Mouse (Mus musculus): Measurements from ENCODE around the gene Snta1.

Gene Snta1

DNA sequence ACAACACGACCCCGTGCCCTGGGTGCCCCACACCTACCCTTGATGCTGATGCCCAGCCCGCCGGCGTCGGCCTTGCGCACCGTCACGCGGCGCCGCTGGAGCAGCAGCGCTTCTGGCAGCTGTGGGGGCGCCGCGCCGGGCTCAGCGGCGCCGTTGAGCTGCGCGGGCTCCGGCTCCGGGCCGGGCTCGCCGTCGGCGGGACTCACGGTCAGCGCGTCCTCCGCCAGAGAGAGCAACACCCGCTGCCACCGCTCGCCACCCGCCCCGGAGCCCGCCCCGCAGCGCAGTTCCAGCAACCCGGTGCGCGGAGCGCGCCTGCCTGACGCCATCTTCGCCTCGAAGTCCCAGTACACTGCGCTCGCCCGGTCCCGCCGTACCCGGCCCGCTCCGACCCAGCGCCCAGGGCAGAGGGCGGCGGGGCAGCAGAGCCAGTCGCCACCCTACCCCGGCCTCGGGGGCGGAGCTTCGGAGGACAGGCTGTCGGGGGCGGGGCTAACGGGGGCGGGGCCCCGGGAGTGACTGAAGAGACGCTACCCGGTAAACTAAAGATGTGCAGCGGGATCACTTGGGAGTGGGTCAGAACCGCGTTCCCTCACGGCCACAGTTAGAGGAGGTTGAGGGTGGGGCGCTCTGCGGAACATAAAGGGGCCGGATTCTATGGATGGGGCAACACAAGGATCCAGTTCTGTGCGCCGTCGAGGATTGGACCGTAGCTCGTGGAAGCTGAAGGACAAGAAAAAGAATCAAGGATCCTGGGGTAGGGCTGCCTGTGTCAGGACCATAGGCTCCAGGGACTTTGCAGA lies at the start of gene Snta1:
Snta1 (minus strand) TSS at position 457 of the 803 bp plus-strand sequence.
- in situ Hi-C loops (cut with MboI; ENCODE audit: low pct_unique_long_range_greater_than_20kb in 1 of 2, low sequenced_read_pairs in 2 of 2, unreplicated experiment in 1 of 2) = no loop called here

DNA sequence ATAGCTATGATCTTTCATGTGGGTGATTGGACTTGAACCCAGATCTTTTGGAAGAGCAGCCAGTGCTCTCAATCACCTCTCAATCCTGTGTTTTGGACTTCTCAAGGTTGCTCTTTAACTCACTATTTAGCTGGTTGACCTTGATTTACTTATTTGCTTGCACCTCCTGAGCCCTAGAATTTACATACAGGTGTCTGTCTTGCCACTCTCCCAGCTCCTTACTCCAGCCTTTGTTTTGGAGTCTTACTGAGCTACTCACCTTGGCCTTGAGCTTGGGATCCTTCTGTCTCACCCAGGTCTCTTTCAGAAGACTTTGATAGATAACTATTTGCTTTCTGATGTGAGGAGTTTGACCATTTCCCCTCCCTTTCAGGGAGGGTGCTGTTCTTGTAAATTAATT lies 48.7 kb upstream of the Snta1 start:
- in situ Hi-C loops (cut with MboI; ENCODE audit: low pct_unique_long_range_greater_than_20kb in 1 of 2, low sequenced_read_pairs in 2 of 2, unreplicated experiment in 1 of 2) = no loop called here

- in situ Hi-C loops (cut with MboI; ENCODE audit: low pct_unique_long_range_greater_than_20kb in 1 of 2, low sequenced_read_pairs in 2 of 2, unreplicated experiment in 1 of 2) = no loop called here
Observed at GRCm38 (mm10) chr2:154455776-154456175, 47.9 kb upstream of the Snta1 start.

- in situ Hi-C loops (cut with MboI; ENCODE audit: low pct_unique_long_range_greater_than_20kb in 1 of 2, low sequenced_read_pairs in 2 of 2, unreplicated experiment in 1 of 2) = no loop called here
Observed at GRCm38 (mm10) chr2:154454605-154455004, 46.7 kb upstream of the Snta1 start.

DNA sequence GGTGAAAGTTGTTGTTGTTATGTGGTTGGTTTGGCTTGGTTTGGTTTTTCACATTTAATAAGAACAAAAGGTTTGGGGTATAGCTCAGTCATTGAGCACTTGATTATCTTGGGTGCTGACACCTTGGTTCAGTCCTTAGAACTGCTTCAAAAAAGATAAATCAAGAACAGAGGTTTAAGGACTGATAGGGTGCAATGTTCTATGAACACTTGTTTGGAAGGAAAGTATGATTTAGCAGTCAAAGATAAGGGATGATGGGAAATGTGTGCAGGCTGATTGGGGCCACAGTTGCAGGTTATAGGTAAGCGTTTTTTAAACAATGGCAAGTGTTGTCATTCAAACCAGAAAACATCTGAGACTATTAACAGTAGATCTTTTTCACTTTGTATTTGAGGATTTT lies 46.2 kb upstream of the Snta1 start:
- in situ Hi-C loops (cut with MboI; ENCODE audit: low pct_unique_long_range_greater_than_20kb in 1 of 2, low sequenced_read_pairs in 2 of 2, unreplicated experiment in 1 of 2) = no loop called here

DNA sequence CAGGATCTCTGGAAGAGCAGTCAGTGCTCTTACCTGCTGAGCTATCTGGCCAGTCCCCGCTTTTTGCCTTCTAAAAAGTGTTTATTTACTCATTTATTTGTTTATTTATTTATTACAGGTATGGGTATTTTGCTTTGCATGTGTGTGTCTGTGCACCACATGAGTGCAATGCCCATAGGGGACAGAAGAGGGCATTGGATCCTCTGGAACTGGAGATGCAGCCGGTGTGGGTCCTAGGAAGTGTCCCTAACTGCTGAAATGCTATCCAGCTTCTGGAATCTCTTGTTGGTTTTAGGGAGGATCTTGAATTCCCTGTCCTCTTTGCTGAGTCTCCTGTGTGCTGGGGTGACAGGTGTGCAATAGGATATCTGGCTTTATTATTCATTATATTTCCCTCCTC lies 45.1 kb upstream of the Snta1 start:
- in situ Hi-C loops (cut with MboI; ENCODE audit: low pct_unique_long_range_greater_than_20kb in 1 of 2, low sequenced_read_pairs in 2 of 2, unreplicated experiment in 1 of 2) = no loop called here

DNA sequence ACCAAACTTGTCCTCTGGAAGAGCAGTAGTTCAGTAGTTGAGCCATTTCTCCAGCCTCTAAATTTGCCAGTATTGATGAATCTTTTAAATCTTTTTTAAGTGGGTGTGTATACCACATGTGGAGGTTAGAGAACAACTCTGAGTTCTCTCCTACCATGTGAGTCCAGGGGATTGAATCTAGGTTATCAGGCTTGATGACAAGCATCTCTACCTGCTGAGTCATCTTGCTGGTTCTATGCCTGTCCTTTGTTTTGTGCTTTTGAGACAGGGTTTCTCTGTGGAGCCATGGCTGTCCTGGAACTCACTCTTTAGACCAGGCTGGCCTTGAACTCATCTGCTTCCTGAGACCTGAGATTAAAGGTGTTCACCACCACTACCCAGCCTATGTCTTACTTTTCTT lies 40.7 kb upstream of the Snta1 start:
- in situ Hi-C loops (cut with MboI; ENCODE audit: low pct_unique_long_range_greater_than_20kb in 1 of 2, low sequenced_read_pairs in 2 of 2, unreplicated experiment in 1 of 2) = no loop called here

GRCm38 (mm10) chr2:154447821-154448220 lies 39.9 kb upstream of the Snta1 start:
- in situ Hi-C loops (cut with MboI; ENCODE audit: low pct_unique_long_range_greater_than_20kb in 1 of 2, low sequenced_read_pairs in 2 of 2, unreplicated experiment in 1 of 2) = no loop called here

- in situ Hi-C loops (cut with MboI; ENCODE audit: low pct_unique_long_range_greater_than_20kb in 1 of 2, low sequenced_read_pairs in 2 of 2, unreplicated experiment in 1 of 2) = no loop called here
Observed at GRCm38 (mm10) chr2:154440453-154440852, 32.6 kb upstream of the Snta1 start.

DNA sequence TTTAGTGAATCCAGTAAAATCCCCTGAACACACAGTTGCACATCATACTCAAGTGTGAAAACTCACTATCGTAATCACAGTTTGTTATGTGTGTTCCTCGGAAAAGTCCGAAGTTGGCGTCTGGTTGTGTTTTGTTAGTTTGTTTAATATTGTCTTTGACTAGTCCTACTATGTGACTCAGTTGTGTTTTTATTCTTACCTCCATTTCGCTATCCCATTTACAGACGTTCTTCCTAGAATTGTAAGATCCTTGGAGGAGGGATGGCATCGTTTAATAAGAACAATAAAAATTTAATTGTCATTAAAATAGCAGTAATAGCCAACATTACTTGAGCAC lies 29.3 kb upstream of the Snta1 start:
- in situ Hi-C loops (cut with MboI; ENCODE audit: low pct_unique_long_range_greater_than_20kb in 1 of 2, low sequenced_read_pairs in 2 of 2, unreplicated experiment in 1 of 2) = no loop called here

DNA sequence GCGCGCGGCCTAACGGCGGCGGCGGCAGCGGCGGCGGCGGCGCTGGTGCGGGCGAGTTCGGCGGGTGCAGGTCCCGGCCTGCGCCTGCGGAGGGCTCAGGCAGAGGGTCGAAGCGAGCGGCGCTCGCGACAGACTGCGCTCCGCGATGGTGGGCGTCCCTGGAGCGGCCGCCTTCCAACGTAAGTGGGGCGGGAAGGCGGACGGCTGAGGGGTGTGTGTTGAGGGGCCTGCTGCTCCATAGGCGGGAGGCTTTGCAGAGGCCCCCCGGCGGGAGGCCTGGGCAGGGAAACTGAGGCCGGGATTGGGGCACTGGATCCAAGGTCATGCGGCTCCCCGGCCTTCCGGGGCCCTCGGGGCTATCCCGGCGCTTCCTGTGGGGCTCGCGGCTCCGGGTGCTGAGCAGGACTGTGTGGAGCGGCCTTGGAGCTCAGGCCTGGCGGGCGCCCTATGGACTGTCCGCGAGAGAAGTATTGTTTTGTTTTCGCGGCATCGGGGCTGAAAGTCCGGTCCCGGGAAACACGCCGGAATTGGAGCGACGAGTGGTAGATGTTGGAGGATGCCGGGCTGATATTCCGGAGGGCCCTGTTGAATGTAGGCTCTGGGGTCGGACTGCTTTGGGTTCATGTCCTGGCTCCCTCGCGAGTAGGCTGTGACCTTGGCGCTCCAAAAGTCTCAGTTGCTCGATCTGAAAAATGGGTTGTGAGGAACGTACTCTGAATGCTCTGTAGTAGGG lies 28.7 kb upstream of the Snta1 start, which contains the start of gene Cbfa2t2:
Cbfa2t2 (plus strand) TSS at position 24 of the 733 bp plus-strand sequence.
- in situ Hi-C loops (cut with MboI; ENCODE audit: low pct_unique_long_range_greater_than_20kb in 1 of 2, low sequenced_read_pairs in 2 of 2, unreplicated experiment in 1 of 2) = no loop called here

GRCm38 (mm10) chr2:154436076-154436457 lies 28.2 kb upstream of the Snta1 start:
- in situ Hi-C loops (cut with MboI; ENCODE audit: low pct_unique_long_range_greater_than_20kb in 1 of 2, low sequenced_read_pairs in 2 of 2, unreplicated experiment in 1 of 2) = no loop called here

DNA sequence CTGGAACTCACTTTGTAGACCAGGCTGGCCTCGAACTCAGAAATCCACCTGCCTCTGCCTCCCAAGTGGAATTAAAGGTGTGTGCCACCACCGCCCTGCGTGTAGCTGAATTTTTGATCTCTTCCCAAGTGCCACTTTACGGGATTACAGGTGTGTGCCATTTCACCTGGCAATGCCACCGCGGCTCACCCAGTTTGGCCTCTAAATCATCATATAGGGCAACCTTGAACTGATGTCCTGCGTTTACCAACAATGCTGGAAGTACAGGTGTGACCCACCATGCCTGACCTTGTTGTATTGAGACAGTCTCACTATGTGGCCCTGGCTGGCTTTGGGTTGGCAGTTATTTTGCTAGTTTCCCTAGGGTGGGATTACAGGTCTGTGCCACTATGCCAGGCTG lies 26.8 kb upstream of the Snta1 start:
- in situ Hi-C loops (cut with MboI; ENCODE audit: low pct_unique_long_range_greater_than_20kb in 1 of 2, low sequenced_read_pairs in 2 of 2, unreplicated experiment in 1 of 2) = no loop called here

GRCm38 (mm10) chr2:154433391-154433790 lies 25.5 kb upstream of the Snta1 start:
- in situ Hi-C loops (cut with MboI; ENCODE audit: low pct_unique_long_range_greater_than_20kb in 1 of 2, low sequenced_read_pairs in 2 of 2, unreplicated experiment in 1 of 2) = no loop called here

DNA sequence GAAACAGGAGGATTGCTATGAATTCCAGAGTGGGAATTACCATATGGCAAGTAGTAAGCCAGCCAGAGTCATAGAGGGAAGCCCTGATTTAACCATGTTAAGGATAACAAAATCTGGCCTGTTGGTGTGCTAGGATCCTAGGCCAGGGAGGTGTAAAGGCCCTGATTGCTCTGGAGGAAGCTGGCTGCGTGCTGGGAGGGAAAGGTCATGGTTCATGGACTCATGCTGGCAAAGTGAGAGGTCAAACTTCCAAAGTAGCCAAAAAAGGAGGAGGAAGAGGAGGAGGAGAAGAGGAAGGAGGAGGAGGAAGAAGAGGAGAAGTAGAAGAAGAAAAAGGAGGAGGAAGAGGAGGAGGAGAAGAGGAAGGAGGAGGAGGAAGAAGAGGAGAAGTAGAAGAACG lies 24.8 kb upstream of the Snta1 start:
- in situ Hi-C loops (cut with MboI; ENCODE audit: low pct_unique_long_range_greater_than_20kb in 1 of 2, low sequenced_read_pairs in 2 of 2, unreplicated experiment in 1 of 2) = no loop called here

GRCm38 (mm10) chr2:154430566-154430965 lies 22.7 kb upstream of the Snta1 start:
- in situ Hi-C loops (cut with MboI; ENCODE audit: low pct_unique_long_range_greater_than_20kb in 1 of 2, low sequenced_read_pairs in 2 of 2, unreplicated experiment in 1 of 2) = no loop called here

DNA sequence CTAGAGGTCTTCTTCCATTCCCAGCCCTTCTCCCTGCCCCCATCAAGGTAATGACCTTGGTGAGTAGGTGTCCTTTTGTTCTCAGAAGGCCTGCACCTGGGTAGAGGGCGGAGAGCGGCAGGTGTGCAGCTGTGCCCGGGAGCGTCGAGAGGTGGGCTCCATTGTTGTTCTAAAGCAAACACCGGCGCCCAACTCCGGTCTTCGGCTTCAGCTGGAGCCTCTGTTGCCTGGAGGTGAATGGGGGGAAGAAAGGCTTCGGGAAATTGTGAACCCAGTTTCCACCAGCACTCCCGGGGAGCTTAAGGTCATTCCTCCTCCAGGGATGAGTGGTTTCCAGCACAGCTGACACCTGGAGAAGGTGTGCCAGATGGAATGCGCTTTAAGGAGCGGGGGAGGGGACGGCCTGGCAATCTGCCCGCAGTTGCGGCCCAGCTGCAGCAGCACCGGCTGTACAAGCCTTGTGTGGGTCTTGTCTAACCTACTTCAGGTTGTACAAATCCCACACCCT lies 20.0 kb upstream of the Snta1 start:
- in situ Hi-C loops (cut with MboI; ENCODE audit: low pct_unique_long_range_greater_than_20kb in 1 of 2, low sequenced_read_pairs in 2 of 2, unreplicated experiment in 1 of 2) = loop anchor here in 1 of 2 experiments (10.0 kb wide), 1 partner anchor 477 kb away; no protein-coding TSS in a partner anchor

GRCm38 (mm10) chr2:154426905-154427852 lies 19.3 kb upstream of the Snta1 start:
- in situ Hi-C loops (cut with MboI; ENCODE audit: low pct_unique_long_range_greater_than_20kb in 1 of 2, low sequenced_read_pairs in 2 of 2, unreplicated experiment in 1 of 2) = loop anchor here in 1 of 2 experiments (10.0 kb wide), 1 partner anchor 478 kb away; no protein-coding TSS in a partner anchor
